Mouse (Mus musculus): ENCODE measurements at regions not wholly inside any gene's neighbourhood (a gene's known extent, or its start where the extent isn't known, plus 50 kb on each side); places are given as distances from the start of the nearest gene placed in this dataset.

- in situ Hi-C loops (cut with MboI; ENCODE audit: low pct_ligation_motif_present, low pct_unique_long_range_greater_than_20kb, low sequenced_read_pairs): no loop called here
- dilution Hi-C loops (cut with MboI; ENCODE audit: extremely low pct_ligation_motif_present, extremely low pct_unique_long_range_greater_than_20kb, low sequenced_read_pairs): no loop called here
These were observed 84.2 kb upstream of the Arglu1 start for GRCm38 (mm10) chr8:8774496-8775015.

GRCm38 (mm10) chr8:8772424-8772823 is 82.1 kb upstream of the Arglu1 start:
- DNase-seq (ENCODE audit: extremely low read depth): no peak
- in situ Hi-C loops (cut with MboI; ENCODE audit: low pct_ligation_motif_present, low pct_unique_long_range_greater_than_20kb, low sequenced_read_pairs) (no loop called here), dilution Hi-C loops (cut with MboI; ENCODE audit: extremely low pct_ligation_motif_present, extremely low pct_unique_long_range_greater_than_20kb, low sequenced_read_pairs) (no loop called here)
- TF ChIP-seq E2F4 (IDR thresholded peaks at IDR 0.05; ENCODE audit: insufficient replicate concordance, low read depth, low read length) (no peak), MXI1 (IDR thresholded peaks at IDR 0.05; ENCODE audit: low read depth, low read length) (no peak), BHLHE40 (IDR thresholded peaks at IDR 0.05; ENCODE audit: low read depth, low read length) (no peak), RCOR1 (conservative IDR thresholded peaks at IDR 0.05; ENCODE audit: low read depth, low read length) (no peak), ZNF384 (IDR thresholded peaks at IDR 0.05; ENCODE audit: low read depth, low read length) (no peak), SMC3 (IDR thresholded peaks at IDR 0.05; ENCODE audit: low read depth, low read length) (no peak), MYC (IDR thresholded peaks at IDR 0.05; ENCODE audit: low read depth, low read length) (no peak), CTCF (conservative IDR thresholded peaks at IDR 0.05 in 1 of 2, IDR thresholded peaks at IDR 0.05 in 1 of 2; ENCODE audit: low read depth in 2 of 2, low read length in 2 of 2) (no peak), CHD2 (IDR thresholded peaks at IDR 0.05; ENCODE audit: low read length) (no peak), RAD21 (IDR thresholded peaks at IDR 0.05; ENCODE audit: low read depth, low read length) (no peak), ETS1 (conservative IDR thresholded peaks at IDR 0.05; ENCODE audit: low read depth, low read length) (no peak), UBTF (IDR thresholded peaks at IDR 0.05; ENCODE audit: low read depth, low read length) (no peak), PAX5 (IDR thresholded peaks at IDR 0.05; ENCODE audit: low read length) (no peak), HCFC1 (IDR thresholded peaks at IDR 0.05; ENCODE audit: low read depth, low read length) (no peak), TBP (conservative IDR thresholded peaks at IDR 0.05; ENCODE audit: low read depth, low read length) (no peak)
- H3K27me3 ChIP-seq (replicated peaks): no peaks in the 10 kb centered on the region
- H3K4me1 ChIP-seq (ENCODE audit: control insufficient read depth in 1 of 2, insufficient read depth in 2 of 2): no peaks in the 10 kb centered on the region
- H3K9ac ChIP-seq (ENCODE audit: insufficient read depth, low read depth): no peak overlapping the region
- no peak overlapping the region for H3K4me2 ChIP-seq (ENCODE audit: insufficient read depth, low read depth, poor library complexity, severe bottlenecking)
- no peaks in the 10 kb centered on the region for H3K79me2 ChIP-seq (replicated peaks; ENCODE audit: control insufficient read depth, extremely low read depth, insufficient read depth, poor library complexity, severe bottlenecking)
- H3K4me3 ChIP-seq (replicated peaks in 1 of 3; ENCODE audit: low read depth in 2 of 3, low read length in 2 of 3, poor library complexity in 1 of 3): no peak overlapping the region
- no peaks in the 10 kb centered on the region for H3K36me3 ChIP-seq (replicated peaks in 1 of 2; ENCODE audit: control insufficient read depth in 1 of 2, insufficient read depth in 1 of 2, low read length in 1 of 2)
- H3K9me3 ChIP-seq (replicated peaks; ENCODE audit: low read length): peaks cover 81% of the 10 kb centered on the region
- no peak overlapping the region for H3K27ac ChIP-seq (ENCODE audit: insufficient read depth, low read depth)

More at GRCm38 (mm10) chr8:8774496-8775015, 84.2 kb upstream of the Arglu1 start:
- no peaks in the 10 kb centered on the region for H3K79me2 ChIP-seq (replicated peaks; ENCODE audit: control insufficient read depth, extremely low read depth, insufficient read depth, poor library complexity, severe bottlenecking)
- H3K4me3 ChIP-seq (replicated peaks in 1 of 3; ENCODE audit: low read depth in 2 of 3, low read length in 2 of 3, poor library complexity in 1 of 3): no peak overlapping the region
- no peaks in the 10 kb centered on the region for H3K27me3 ChIP-seq (replicated peaks)
- no peaks in the 10 kb centered on the region for H3K36me3 ChIP-seq (replicated peaks in 1 of 2; ENCODE audit: control insufficient read depth in 1 of 2, insufficient read depth in 1 of 2, low read length in 1 of 2)
- no peak overlapping the region for H3K4me2 ChIP-seq (ENCODE audit: insufficient read depth, low read depth, poor library complexity, severe bottlenecking)
- no peak for DNase-seq (ENCODE audit: extremely low read depth)
- H3K4me1 ChIP-seq (ENCODE audit: control insufficient read depth in 1 of 2, insufficient read depth in 2 of 2): no peaks in the 10 kb centered on the region
- H3K27ac ChIP-seq (ENCODE audit: insufficient read depth, low read depth): no peak overlapping the region
- H3K9me3 ChIP-seq (replicated peaks; ENCODE audit: low read length): peaks cover 80% of the 10 kb centered on the region
- H3K9ac ChIP-seq (ENCODE audit: insufficient read depth, low read depth): no peak overlapping the region
- TF ChIP-seq ZMIZ1 (IDR thresholded peaks at IDR 0.05; ENCODE audit: low read depth, low read length) (no peak), ELF1 (IDR thresholded peaks at IDR 0.05; ENCODE audit: low read depth, low read length) (no peak), TBP (conservative IDR thresholded peaks at IDR 0.05; ENCODE audit: low read depth, low read length) (no peak), TCF12 (IDR thresholded peaks at IDR 0.05; ENCODE audit: low read depth, low read length) (no peak), IRF4 (IDR thresholded peaks at IDR 0.05; ENCODE audit: low read depth, low read length) (no peak), CHD2 (IDR thresholded peaks at IDR 0.05; ENCODE audit: low read length) (no peak), ZKSCAN1 (IDR thresholded peaks at IDR 0.05; ENCODE audit: borderline replicate concordance, low read depth, low read length) (no peak), RAD21 (IDR thresholded peaks at IDR 0.05; ENCODE audit: low read depth, low read length) (no peak), JUN (IDR thresholded peaks at IDR 0.05; ENCODE audit: insufficient read depth, low read depth, low read length) (no peak), JUND (conservative IDR thresholded peaks at IDR 0.05; ENCODE audit: low read depth, low read length) (no peak), EP300 (IDR thresholded peaks at IDR 0.05; ENCODE audit: low read length) (no peak), MYC (IDR thresholded peaks at IDR 0.05; ENCODE audit: low read depth, low read length) (no peak), MXI1 (IDR thresholded peaks at IDR 0.05; ENCODE audit: low read depth, low read length) (no peak), ETS1 (conservative IDR thresholded peaks at IDR 0.05; ENCODE audit: low read depth, low read length) (no peak), MAZ (IDR thresholded peaks at IDR 0.05; ENCODE audit: low read depth, low read length) (no peak), SIN3A (IDR thresholded peaks at IDR 0.05; ENCODE audit: low read length) (no peak)

Data from CH12.LX (cell line).